17 mouse cellular contexts compared by ENCODE assay signal in the genomic region with DNA sequence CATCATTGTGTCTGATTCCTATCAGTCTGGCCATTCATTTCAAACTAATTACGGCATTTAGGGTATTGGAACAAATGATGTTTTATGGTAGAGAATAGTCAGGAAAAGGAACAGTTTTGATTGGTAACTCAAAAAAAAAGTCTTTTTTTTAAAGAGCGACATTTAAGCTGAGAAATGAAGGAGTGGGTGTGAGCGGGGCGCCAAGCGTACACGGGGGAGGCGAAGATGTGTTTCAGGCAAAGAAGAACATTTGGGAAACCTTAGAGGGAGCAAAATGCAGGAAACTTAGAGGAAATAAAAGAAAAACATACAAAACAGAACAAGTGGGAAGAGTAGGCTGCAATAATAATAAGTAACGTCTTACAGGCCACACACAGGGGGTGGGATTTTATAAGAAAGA. TPM values are rescaled to one million over a fixed set of nuclear protein-coding genes. Genes with fewer than 3 reads are reported as not detected.
"Had no signal": no experiment of that assay in that cellular context is flagged by ENCODE, and none has a peak within 500 bp of the region (broad histone marks: within the 10 kb centered on the region; RNA-seq: fewer than 3 reads in every experiment).

No protein-coding gene starts in this region.

- H3K4me2 ChIP-seq: limb, embryonic 13.5 days; midbrain, embryonic 12.5 days; neural tube, embryonic 13.5 days had no signal

- DNase-seq: kidney, adult 8-10 months; kidney, postnatal 25 days; lung, adult 18-20 months had no signal

- H3K9me3 ChIP-seq: limb, embryonic 13.5 days; midbrain, embryonic 12.5 days; neural tube, embryonic 13.5 days had no signal

- H3K9ac ChIP-seq: limb, embryonic 13.5 days; liver, embryonic 14.5 days; midbrain, embryonic 12.5 days; neural tube, embryonic 13.5 days had no signal

- ATAC-seq: intestine, postnatal 0 days had no signal

- H3K4me3 ChIP-seq: limb, embryonic 13.5 days; midbrain, embryonic 12.5 days; neural tube, embryonic 13.5 days had no signal

- H3K4me1 ChIP-seq: limb, embryonic 13.5 days; midbrain, embryonic 12.5 days; neural tube, embryonic 13.5 days had no signal

- H3K36me3 ChIP-seq: limb, embryonic 13.5 days; midbrain, embryonic 12.5 days; neural tube, embryonic 13.5 days had no signal

- H3K27ac ChIP-seq: limb, embryonic 13.5 days; liver, embryonic 14.5 days; midbrain, embryonic 12.5 days; neural tube, embryonic 13.5 days; stomach, postnatal 0 days had no signal

- H3K27me3 ChIP-seq: limb, embryonic 13.5 days; midbrain, embryonic 12.5 days; neural tube, embryonic 13.5 days had no signal

RNA-seq across cellular contexts. Expression of a gene that starts 35.8 kb away (rescaled TPM):
- total RNA-seq: left cerebral cortex, postnatal 25 days; liver, adult 2 months; megakaryocyte-erythroid progenitor cell, adult 5-6 weeks had no signal
- polyA plus RNA-seq: inflammation-experienced regulatory T-cells, adult 6 months; intestine, postnatal 0 days; kidney, embryonic 16.5 days; limb, embryonic 13.5 days; liver, adult 2 months; liver, embryonic 14.5 days; lung, embryonic 16.5 days; midbrain, embryonic 12.5 days; midbrain, embryonic 16.5 days; neural tube, embryonic 13.5 days; urinary bladder, adult 2 months had no signal
